In the genomic region with DNA sequence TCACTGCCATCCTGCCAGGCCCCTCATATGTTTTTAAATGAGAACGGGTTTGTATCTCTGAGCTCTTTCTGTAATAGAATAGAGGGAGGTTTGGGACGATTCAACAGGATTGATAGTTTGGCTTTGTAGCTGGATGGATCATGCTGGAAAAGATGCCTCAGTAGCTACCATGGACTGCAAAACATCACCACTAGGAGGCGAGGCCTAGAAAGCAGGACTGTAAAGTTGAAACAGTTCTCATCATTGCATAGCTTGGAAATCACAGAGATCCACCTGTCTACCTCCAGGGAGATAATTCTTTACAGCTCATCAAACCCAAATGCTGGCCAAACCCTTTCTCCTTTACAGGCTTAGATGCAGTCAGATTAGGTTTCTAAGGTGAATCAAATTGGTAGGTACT, we compare ENCODE assay signal across 1 mouse cellular context.
TF ChIP-seq lines count a peak whose summit lies in the region.

No protein-coding gene starts in this region.

TF ChIP-seq in CH12.LX, 34 proteins besides CTCF, POLR2A, EP300 and RAD21:
- TF ChIP-seq SMC3 (IDR thresholded peaks at IDR 0.05; ENCODE audit: low read depth, low read length) (no peak), ETS1 (conservative IDR thresholded peaks at IDR 0.05; ENCODE audit: low read depth, low read length) (no peak), SIN3A (IDR thresholded peaks at IDR 0.05; ENCODE audit: low read length) (no peak), POLR2AphosphoS2 (IDR thresholded peaks at IDR 0.05; ENCODE audit: low read depth, low read length) (no peak), GABPA (IDR thresholded peaks at IDR 0.05; ENCODE audit: insufficient replicate concordance, low read depth, low read length) (no peak), CHD2 (IDR thresholded peaks at IDR 0.05; ENCODE audit: low read length) (no peak), ZNF384 (IDR thresholded peaks at IDR 0.05; ENCODE audit: low read depth, low read length) (no peak), NELFE (IDR thresholded peaks at IDR 0.05; ENCODE audit: low read depth, low read length) (no peak), IRF4 (IDR thresholded peaks at IDR 0.05; ENCODE audit: low read depth, low read length) (no peak), JUND (conservative IDR thresholded peaks at IDR 0.05; ENCODE audit: low read depth, low read length) (no peak), PAX5 (IDR thresholded peaks at IDR 0.05; ENCODE audit: low read length) (no peak), CHD1 (IDR thresholded peaks at IDR 0.05; ENCODE audit: low read depth, low read length) (no peak), JUN (IDR thresholded peaks at IDR 0.05; ENCODE audit: insufficient read depth, low read depth, low read length) (no peak)
